Mouse (Mus musculus) liver, embryonic 13.5 days (tissue): Measurements from ENCODE around the gene F2. TPM values are rescaled to one million over a fixed set of nuclear protein-coding genes. Genes with fewer than 3 reads are reported as not detected.

ENCODE experiments used
- polyA plus RNA-seq: library from polyadenylated mRNA; unstranded; fragments of >200 nt; fragmentation: Nextera tagmentation; extraction: Ambion mirVana; gene quantifications from 2 replicates; pipeline ENCODE4 v1.2.1, GENCODE M21; 2015

Gene F2
- polyA plus RNA-seq, 1 experiment from 2014 or later: 135 TPM

Other genes with a start within 250 kb of the F2 start
- gene 1110051M20Rik, start 191.7 kb downstream of the F2 start, polyA plus RNA-seq: 7.5 and 7.7 TPM in 2 replicates
- gene Lrp4, start 178.9 kb downstream of the F2 start, polyA plus RNA-seq: 0.93 and 1.1 TPM in 2 replicates
- gene Ckap5, start 109.7 kb downstream of the F2 start, polyA plus RNA-seq: 47.8 and 52.8 TPM in 2 replicates
- gene Zfp408, start 13.4 kb upstream of the F2 start, polyA plus RNA-seq: 2.1 and 2.5 TPM in 2 replicates
- 42.3 and 50.5 TPM in 2 replicates for gene Arhgap1, start 13.4 kb upstream of the F2 start, polyA plus RNA-seq
- gene Atg13, start 74.2 kb upstream of the F2 start, polyA plus RNA-seq: 10.6 and 12.5 TPM in 2 replicates
- gene Harbi1, start 74.4 kb upstream of the F2 start, polyA plus RNA-seq: 8.0 and 8.5 TPM in 2 replicates
- 4.6 and 5.8 TPM in 2 replicates for gene Ambra1, start 93.7 kb upstream of the F2 start, polyA plus RNA-seq